Mouse (Mus musculus) cortical plate, adult 2 months (tissue): Measurements from ENCODE around the gene Srrm3. TPM values are rescaled to one million over a fixed set of nuclear protein-coding genes. Genes with fewer than 3 reads are reported as not detected.

Experiments
- H3K27ac ChIP-seq: fragments of 200-500 bp; 2 replicates; pipeline ENCODE4 v1.5.1; 2012; ENCODE audit warnings: low read length, control low read depth, inconsistent platforms; ENCODE audit not compliant: insufficient read depth
- H3K4me1 ChIP-seq: fragments of 200-500 bp; 2 replicates; pipeline ENCODE4 v1.6.1; 2011; ENCODE audit warnings: low read length; ENCODE audit not compliant: control insufficient read depth, insufficient read depth
- H3K4me3 ChIP-seq: fragments of 200-500 bp; 2 replicates; pipeline ENCODE4 v1.5.1; 2011; ENCODE audit warnings: mild to moderate bottlenecking, low read length, control low read depth; ENCODE audit not compliant: insufficient read depth
- CTCF ChIP-seq: fragments of 200-500 bp; IDR thresholded peaks from 2 replicates; pipeline ENCODE4 v1.5.1; 2011; ENCODE audit warnings: mild to moderate bottlenecking, control low read depth, low read length; ENCODE audit not compliant: insufficient read depth; ENCODE audit errors: extremely low read depth
- POLR2A ChIP-seq: fragments of 200-500 bp; IDR thresholded peaks from 2 replicates; pipeline ENCODE4 v1.6.1; 2011; ENCODE audit warnings: mild to moderate bottlenecking, low read length, control low read depth; ENCODE audit not compliant: insufficient read depth; ENCODE audit errors: extremely low read depth
- polyA plus RNA-seq: library from polyadenylated mRNA; depleted of rRNA; stranded (reverse); fragments of >200 nt; gene quantifications from 2 replicates; pipeline ENCODE4 v1.2.3, GENCODE M21; 2012; rRNA removed

Gene Srrm3
- polyA plus RNA-seq, 1 experiment: 80.9 TPM

GRCm38 (mm10) chr5:135918593-135918992, 111.9 kb downstream of the Srrm3 start:
- Histone ChIP-seq H3K4me3 (no peak overlapping the region), H3K4me1 (peaks cover 6% of the 10 kb centered on the region), H3K27ac (no peak overlapping the region)
- TF ChIP-seq CTCF: no peak
- no peak for TF ChIP-seq POLR2A

GRCm38 (mm10) chr5:135919902-135920301, 113.2 kb downstream of the Srrm3 start:
- H3K27ac ChIP-seq: no peak overlapping the region
- no peak overlapping the region for H3K4me3 ChIP-seq
- no peak for TF ChIP-seq POLR2A
- no peak for TF ChIP-seq CTCF
- H3K4me1 ChIP-seq: peaks cover 6% of the 10 kb centered on the region

- H3K4me1 ChIP-seq: peaks cover 10% of the 10 kb centered on the region
- TF ChIP-seq POLR2A: no peak
- no peak for TF ChIP-seq CTCF
- H3K4me3 ChIP-seq: no peak overlapping the region
- no peak overlapping the region for H3K27ac ChIP-seq
Measured at GRCm38 (mm10) chr5:135923901-135924300, 117.2 kb downstream of the Srrm3 start.

Other genes starting within 250 kb of the Srrm3 start
- not detected in 2 replicates for gene Ccl26, start 243.3 kb upstream of the Srrm3 start, polyA plus RNA-seq
- 0.54 and 1.1 TPM in 2 replicates for gene Ccl24, start 233.8 kb upstream of the Srrm3 start, polyA plus RNA-seq
- 83.9 and 84.9 TPM in 2 replicates for gene Rhbdd2, start 174.3 kb upstream of the Srrm3 start, polyA plus RNA-seq
- 92.8 and 98.0 TPM in 2 replicates for gene Por, start 136.9 kb upstream of the Srrm3 start, polyA plus RNA-seq
- 14.4 and 15.4 TPM in 2 replicates for gene Tmem120a, start 62.4 kb upstream of the Srrm3 start, polyA plus RNA-seq
- gene Styxl1, start 28.5 kb upstream of the Srrm3 start, polyA plus RNA-seq: 0.13 TPM in 2 replicates
- gene Mdh2, start 28.4 kb upstream of the Srrm3 start, polyA plus RNA-seq: 486 and 499 TPM in 2 replicates
- 27.6 and 27.8 TPM in 2 replicates for gene Hspb1, start 81.0 kb downstream of the Srrm3 start, polyA plus RNA-seq
- 516 and 534 TPM in 2 replicates for gene Ywhag, start 127.7 kb downstream of the Srrm3 start, polyA plus RNA-seq
- 2.7 and 3.7 TPM in 2 replicates for gene Ssc4d, start 167.6 kb downstream of the Srrm3 start, polyA plus RNA-seq
- gene Zp3, start 173.2 kb downstream of the Srrm3 start, polyA plus RNA-seq: 0.08 TPM in 1 of 2 replicates, not detected in the other
- 8.9 and 9.6 TPM in 2 replicates for gene Dtx2, start 187.9 kb downstream of the Srrm3 start, polyA plus RNA-seq
- gene Upk3b, start 231.6 kb downstream of the Srrm3 start, polyA plus RNA-seq: 0.04 TPM in 1 of 2 replicates, not detected in the other
- 0.45 and 0.61 TPM in 2 replicates for gene Upk3bl, start 247.6 kb downstream of the Srrm3 start, polyA plus RNA-seq